Mouse (Mus musculus) cerebral cortex, adult 2 months (tissue): Measurements from ENCODE around the gene Zfp281.

Experiments used
- WGBS: fragments of 180-500 bp; shearing (Covaris S2); methylation state at CpG from one replicate; pipeline ENCODE4 v1.1.7; 2018; 5-methylcytosine and 5-hydroxymethylcytosine counted together

The Zfp281 gene

GRCm38 (mm10) chr1:136656619-136657018, 31.9 kb downstream of the Zfp281 start:
- WGBS, result 51% methylated on average over 7 of the region's 7 CpGs

- 93% methylated on average over 13 of the region's 13 CpGs for WGBS
Measured at GRCm38 (mm10) chr1:136658456-136659227, 33.9 kb downstream of the Zfp281 start.

GRCm38 (mm10) chr1:136659337-136659736, 34.6 kb downstream of the Zfp281 start:
- 94% methylated on average over 9 of the region's 9 CpGs for WGBS

GRCm38 (mm10) chr1:136659917-136660316, 35.2 kb downstream of the Zfp281 start:
- WGBS, result 67% methylated on average over 9 of the region's 9 CpGs

GRCm38 (mm10) chr1:136661511-136661910, 36.8 kb downstream of the Zfp281 start:
- WGBS, result 67% methylated on average over 9 of the region's 9 CpGs

GRCm38 (mm10) chr1:136661939-136662563, 37.4 kb downstream of the Zfp281 start:
- 56% methylated on average over 10 of the region's 10 CpGs for WGBS

- WGBS, result 48% methylated on average over 6 of the region's 6 CpGs
Measured at GRCm38 (mm10) chr1:136664921-136665582, 40.4 kb downstream of the Zfp281 start.

- WGBS, result 62% methylated on average over 2 of the region's 2 CpGs
Measured at GRCm38 (mm10) chr1:136666513-136666912, 41.8 kb downstream of the Zfp281 start.

GRCm38 (mm10) chr1:136669926-136670325, 45.2 kb downstream of the Zfp281 start:
- WGBS, result 69% methylated on average over 7 of the region's 7 CpGs

GRCm38 (mm10) chr1:136670421-136670820, 45.7 kb downstream of the Zfp281 start:
- WGBS, result 58% methylated on average over 16 of the region's 16 CpGs

GRCm38 (mm10) chr1:136671767-136672434, 47.2 kb downstream of the Zfp281 start:
- WGBS, result 94% methylated on average over 12 of the region's 12 CpGs

- WGBS, result 93% methylated on average over 6 of the region's 6 CpGs
Measured at GRCm38 (mm10) chr1:136672564-136672963, 47.9 kb downstream of the Zfp281 start.

GRCm38 (mm10) chr1:136673293-136673692, 48.6 kb downstream of the Zfp281 start:
- 85% methylated on average over 4 of the region's 4 CpGs for WGBS

- WGBS, result 66% methylated on average over 25 of the region's 25 CpGs
Measured at GRCm38 (mm10) chr1:136674548-136675455, 50.1 kb downstream of the Zfp281 start.

- 62% methylated on average over 16 of the region's 16 CpGs for WGBS
Measured at GRCm38 (mm10) chr1:136675736-136676444, 51.2 kb downstream of the Zfp281 start.

GRCm38 (mm10) chr1:136676445-136676755, 51.7 kb downstream of the Zfp281 start:
- WGBS, result 61% methylated on average over 6 of the region's 6 CpGs

GRCm38 (mm10) chr1:136677847-136678325, 53.2 kb downstream of the Zfp281 start:
- 91% methylated on average over 3 of the region's 3 CpGs for WGBS

- 74% methylated on average over 4 of the region's 4 CpGs for WGBS
Measured at GRCm38 (mm10) chr1:136678836-136679235, 54.1 kb downstream of the Zfp281 start.
